Mouse (Mus musculus) limb, embryonic 11.5 days (tissue): ENCODE results near the gene Tnfaip8l2. TPM values are rescaled to one million over a fixed set of nuclear protein-coding genes. Genes with fewer than 3 reads are reported as not detected.

Source experiments
- ATAC-seq: fragments of 200-750 bp; cut with Nextera tagmentation; 2 replicates; pipeline ENCODE4 v1.8.0; 2017; ENCODE audit warnings: low read depth; ENCODE audit not compliant: insufficient number of reproducible peaks, low FRiP score, low TSS enrichment
- DNase-seq: peaks from one replicate; pipeline ENCODE4 v3.0.0-alpha.2; 2015; ENCODE audit warnings: low spot score
- H3K27ac ChIP-seq: fragments of 300-500 bp; sonication (generic); replicated peaks from 2 replicates; pipeline ENCODE4 v1.5.1; 2014; ENCODE audit warnings: low read depth, mild to moderate bottlenecking, low read length
- H3K27me3 ChIP-seq: fragments of 300-500 bp; sonication (generic); 2 replicates; pipeline ENCODE4 v1.6.1; 2014; ENCODE audit warnings: mild to moderate bottlenecking, low read length, mixed read lengths; ENCODE audit not compliant: control insufficient read depth, insufficient read depth
- H3K36me3 ChIP-seq: fragments of 300-500 bp; sonication (generic); 2 replicates; pipeline ENCODE4 v1.6.1; 2014; ENCODE audit warnings: mild to moderate bottlenecking, low read length, moderate library complexity, mixed read lengths; ENCODE audit not compliant: control insufficient read depth, insufficient read depth
- H3K4me1 ChIP-seq: fragments of 300-500 bp; sonication (generic); 2 replicates; pipeline ENCODE4 v1.6.1; 2014; ENCODE audit warnings: low read length, mixed read lengths; ENCODE audit not compliant: control insufficient read depth, insufficient read depth
- H3K4me2 ChIP-seq: fragments of 300-500 bp; sonication (generic); 2 replicates; pipeline ENCODE4 v1.6.1; 2014; ENCODE audit warnings: low read depth, mild to moderate bottlenecking, moderate library complexity; ENCODE audit not compliant: severe bottlenecking
- H3K4me3 ChIP-seq: fragments of 300-500 bp; sonication (generic); 2 replicates; pipeline ENCODE4 v1.5.1; 2014; ENCODE audit warnings: low read depth, low read length
- H3K9ac ChIP-seq: fragments of 300-500 bp; sonication (generic); 2 replicates; pipeline ENCODE4 v1.6.1; 2014; ENCODE audit warnings: mild to moderate bottlenecking, low read length
- H3K9me3 ChIP-seq: fragments of 300-500 bp; sonication (generic); 2 replicates; pipeline ENCODE4 v1.6.1; 2016; ENCODE audit warnings: low read length; ENCODE audit not compliant: control insufficient read depth
- WGBS: fragments of 180-500 bp; shearing (Covaris S2); extraction: QIAGEN DNeasy Blood & Tissue Kit; methylation state at CpG from one replicate; pipeline ENCODE4 v1.1.7; 2014; 5-methylcytosine and 5-hydroxymethylcytosine counted together
- polyA plus RNA-seq: library from polyadenylated mRNA; unstranded; fragments of >200 nt; fragmentation: Nextera tagmentation; extraction: Ambion mirVana; gene quantifications from 2 replicates; pipeline ENCODE4 v1.2.1, GENCODE M21; 2014

The Tnfaip8l2 gene
- polyA plus RNA-seq, result 1.6 TPM in 2 replicates

- ATAC-seq, result no peak
- Histone ChIP-seq H3K4me1 (no peaks in the 10 kb centered on the region), H3K27ac (no peak within 1 kb of the TSS), H3K4me3 (no peak within 1 kb of the TSS), H3K36me3 (no peaks in the 10 kb centered on the region), H3K9ac (no peak within 1 kb of the TSS), H3K4me2 (no peak within 1 kb of the TSS), H3K9me3 (no peaks in the 10 kb centered on the region), H3K27me3 (no peaks in the 10 kb centered on the region)
- no peak for DNase-seq
- WGBS, result 83% methylated on average over 10 of the region's 10 CpGs
Observed at GRCm38 (mm10) chr3:95141952-95142616, at the start of gene Tnfaip8l2. Tnfaip8l2 (minus strand) TSS chr3:95142360.

- Histone ChIP-seq H3K27me3 (no peaks in the 10 kb centered on the region), H3K9ac (no peak overlapping the region), H3K4me3 (no peak overlapping the region), H3K9me3 (no peaks in the 10 kb centered on the region), H3K4me2 (no peak overlapping the region; the same call in 1 of the 2 replicates), H3K4me1 (no peaks in the 10 kb centered on the region), H3K36me3 (peaks cover 11% of the 10 kb centered on the region; the same call in 1 of the 2 replicates), H3K27ac (no peak overlapping the region)
- DNase-seq (no peak), ATAC-seq (no peak)
- WGBS, result 89% methylated on average over 6 of the region's 6 CpGs
Observed at GRCm38 (mm10) chr3:95186888-95187287, 44.7 kb upstream of the Tnfaip8l2 start.

GRCm38 (mm10) chr3:95186100-95186499 lies 43.9 kb upstream of the Tnfaip8l2 start:
- H3K9me3 ChIP-seq, result no peaks in the 10 kb centered on the region
- no peak overlapping the region for H3K4me3 ChIP-seq
- H3K36me3 ChIP-seq, result peaks cover 11% of the 10 kb centered on the region; the same call in 1 of the 2 replicates
- no peaks in the 10 kb centered on the region for H3K27me3 ChIP-seq
- no peak overlapping the region for H3K27ac ChIP-seq
- no peak overlapping the region for H3K9ac ChIP-seq
- H3K4me2 ChIP-seq, result no peak overlapping the region
- ATAC-seq (no peak), DNase-seq (no peak)
- no peaks in the 10 kb centered on the region for H3K4me1 ChIP-seq
- WGBS, result 95% methylated on average over 2 of the region's 2 CpGs

GRCm38 (mm10) chr3:95184796-95185577 lies 42.8 kb upstream of the Tnfaip8l2 start:
- Histone ChIP-seq H3K36me3 (peaks cover 11% of the 10 kb centered on the region; the same call in 1 of the 2 replicates), H3K4me1 (no peaks in the 10 kb centered on the region), H3K4me2 (no peak overlapping the region), H3K27ac (no peak overlapping the region), H3K9me3 (no peaks in the 10 kb centered on the region), H3K27me3 (no peaks in the 10 kb centered on the region), H3K4me3 (no peak overlapping the region), H3K9ac (no peak overlapping the region)
- ATAC-seq, result no peak
- WGBS, result 91% methylated on average over 9 of the region's 9 CpGs
- no peak for DNase-seq

- WGBS, result 73% methylated on average over 1 of the region's 1 CpGs
- Histone ChIP-seq H3K9me3 (no peaks in the 10 kb centered on the region), H3K36me3 (peaks cover under 1% of the 10 kb centered on the region; the same call in 1 of the 2 replicates), H3K4me3 (no peak overlapping the region), H3K27ac (no peak overlapping the region), H3K9ac (no peak overlapping the region), H3K27me3 (no peaks in the 10 kb centered on the region), H3K4me1 (no peaks in the 10 kb centered on the region), H3K4me2 (no peak overlapping the region)
- ATAC-seq (no peak), DNase-seq (no peak)
Observed at GRCm38 (mm10) chr3:95181841-95182240, 39.7 kb upstream of the Tnfaip8l2 start.

- 71% methylated on average over 3 of the region's 3 CpGs for WGBS
- H3K27me3 ChIP-seq, result no peaks in the 10 kb centered on the region
Observed at GRCm38 (mm10) chr3:95179890-95180289, 37.7 kb upstream of the Tnfaip8l2 start.

GRCm38 (mm10) chr3:95178948-95179347 lies 36.8 kb upstream of the Tnfaip8l2 start:
- 88% methylated on average over 5 of the region's 5 CpGs for WGBS
- Histone ChIP-seq H3K27me3 (no peaks in the 10 kb centered on the region), H3K27ac (no peak overlapping the region), H3K4me3 (no peak overlapping the region), H3K4me2 (no peak overlapping the region), H3K4me1 (no peaks in the 10 kb centered on the region), H3K36me3 (no peaks in the 10 kb centered on the region), H3K9ac (no peak overlapping the region), H3K9me3 (no peaks in the 10 kb centered on the region)
- DNase-seq (no peak), ATAC-seq (no peak)

More at GRCm38 (mm10) chr3:95179890-95180289, 37.7 kb upstream of the Tnfaip8l2 start:
- H3K27ac ChIP-seq, result no peak overlapping the region
- no peaks in the 10 kb centered on the region for H3K4me1 ChIP-seq
- ATAC-seq (no peak), DNase-seq (no peak)
- H3K9me3 ChIP-seq, result no peaks in the 10 kb centered on the region
- no peaks in the 10 kb centered on the region for H3K36me3 ChIP-seq
- no peak overlapping the region for H3K9ac ChIP-seq
- H3K4me2 ChIP-seq, result no peak overlapping the region
- no peak overlapping the region for H3K4me3 ChIP-seq

GRCm38 (mm10) chr3:95177583-95177982 lies 35.4 kb upstream of the Tnfaip8l2 start:
- Histone ChIP-seq H3K4me1 (peaks cover 5% of the 10 kb centered on the region; the same call in 1 of the 2 replicates), H3K9ac (no peak overlapping the region), H3K36me3 (peaks cover under 1% of the 10 kb centered on the region; the same call in 1 of the 2 replicates), H3K4me2 (no peak overlapping the region), H3K27me3 (peaks cover 9% of the 10 kb centered on the region), H3K9me3 (no peaks in the 10 kb centered on the region), H3K27ac (no peak overlapping the region), H3K4me3 (no peak overlapping the region)
- DNase-seq, result no peak
- 65% methylated on average over 6 of the region's 6 CpGs for WGBS
- ATAC-seq, result no peak
